Mouse (Mus musculus): ENCODE measurements around the gene Ccr1l1. TPM values are rescaled to one million over a fixed set of nuclear protein-coding genes. Genes with fewer than 3 reads are reported as not detected.

The Ccr1l1 gene
- polyA plus RNA-seq, 1 experiment from 2014 or later = not detected

DNA sequence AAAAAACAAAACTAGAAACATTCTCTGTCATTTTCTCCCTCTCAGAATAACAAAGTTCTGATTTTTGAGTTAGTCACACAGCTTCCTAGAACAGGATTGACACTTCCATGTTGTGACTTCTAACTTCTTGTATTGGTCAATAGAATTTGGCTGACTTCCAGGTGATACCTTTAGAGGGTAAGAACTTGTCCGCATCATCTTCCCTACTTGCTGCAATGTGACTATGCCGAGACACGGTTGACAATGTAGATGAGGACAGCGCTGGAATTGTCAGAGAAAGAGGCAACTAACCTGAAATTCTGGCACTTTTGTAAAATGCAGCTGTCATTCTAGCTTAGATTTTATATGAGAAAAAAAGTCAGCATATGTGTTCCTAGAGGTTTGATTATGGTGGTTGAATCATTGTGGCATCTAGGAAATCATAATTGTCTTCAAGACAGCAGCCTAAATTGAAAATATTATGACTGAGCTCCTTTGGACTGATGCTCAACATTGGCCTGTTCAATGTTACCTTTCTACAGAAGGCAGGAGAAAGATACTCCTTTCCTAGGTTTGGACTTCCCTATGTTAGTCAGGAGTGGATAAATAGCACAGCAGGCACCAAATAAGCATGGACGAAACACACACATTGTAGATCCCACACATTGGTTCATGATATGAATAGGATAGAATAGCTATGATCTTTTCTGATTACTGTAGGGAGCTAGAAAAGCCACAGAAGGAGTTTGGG is 44.3 kb downstream of the Ccr1l1 start:
- no peak for ATAC-seq (ENCODE audit: low FRiP score, low TSS enrichment)
- H3K36me3 ChIP-seq (ENCODE audit: control insufficient read depth, insufficient read depth, low read length) = no peaks in the 10 kb centered on the region
- H3K4me1 ChIP-seq (ENCODE audit: control insufficient read depth, insufficient read depth, low read length) = no peaks in the 10 kb centered on the region
- no peaks in the 10 kb centered on the region for H3K27me3 ChIP-seq (ENCODE audit: control insufficient read depth, insufficient read depth, low read length)
- no peak overlapping the region for H3K9ac ChIP-seq (ENCODE audit: low read depth, low read length)
- no peak overlapping the region for H3K4me2 ChIP-seq (replicated peaks; ENCODE audit: low read depth, low read length)
- no peak overlapping the region for H3K4me3 ChIP-seq (ENCODE audit: low read length)
- WGBS = 95% methylated on average over 5 of the region's 5 CpGs
- H3K27ac ChIP-seq (ENCODE audit: low read depth, low read length) = no peak overlapping the region
- H3K9me3 ChIP-seq (ENCODE audit: control insufficient read depth, low read length) = no peaks in the 10 kb centered on the region

DNA sequence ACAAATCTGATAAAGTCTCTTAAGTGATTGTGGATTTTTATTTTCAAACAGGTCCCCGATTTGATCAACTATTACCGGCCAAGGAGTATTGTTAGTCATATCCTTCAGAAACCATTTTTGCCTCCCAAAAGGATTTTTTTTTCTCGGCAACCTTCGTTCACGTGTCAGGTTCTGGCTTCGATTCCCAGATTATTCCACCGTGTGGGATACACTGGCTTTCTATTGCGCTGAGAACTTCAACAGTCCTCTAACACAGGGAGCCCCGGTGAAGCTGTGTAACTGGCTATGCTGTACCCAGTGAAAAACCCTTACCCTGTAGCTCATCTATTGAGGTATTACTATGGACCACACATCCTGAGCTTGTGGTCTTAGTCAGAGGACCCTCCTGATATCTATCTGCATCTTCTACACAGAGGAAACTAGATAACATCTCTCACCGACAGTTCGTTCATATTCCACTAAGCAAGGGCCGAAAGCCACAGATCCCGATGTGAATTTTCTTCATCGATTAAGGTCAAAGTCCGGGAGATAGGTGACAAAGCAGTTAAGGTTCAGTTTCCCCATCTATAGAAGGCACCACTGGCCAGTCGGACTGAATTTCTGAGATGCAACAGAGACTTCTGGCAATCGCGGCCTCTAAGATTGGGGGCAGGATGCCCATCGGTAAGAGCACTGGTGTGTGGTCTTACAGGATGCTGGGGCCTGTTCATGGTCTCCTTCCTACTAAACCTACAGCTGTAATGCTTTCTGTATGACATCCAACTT is 45.1 kb downstream of the Ccr1l1 start:
- Histone ChIP-seq H3K9ac (ENCODE audit: low read depth, low read length) (no peak overlapping the region), H3K4me2 (replicated peaks; ENCODE audit: low read depth, low read length) (no peak overlapping the region), H3K9me3 (ENCODE audit: control insufficient read depth, low read length) (no peaks in the 10 kb centered on the region), H3K27me3 (ENCODE audit: control insufficient read depth, insufficient read depth, low read length) (no peaks in the 10 kb centered on the region), H3K27ac (ENCODE audit: low read depth, low read length) (no peak overlapping the region), H3K36me3 (ENCODE audit: control insufficient read depth, insufficient read depth, low read length) (no peaks in the 10 kb centered on the region), H3K4me3 (ENCODE audit: low read length) (no peak overlapping the region), H3K4me1 (ENCODE audit: control insufficient read depth, insufficient read depth, low read length) (no peaks in the 10 kb centered on the region)
- ATAC-seq (ENCODE audit: low FRiP score, low TSS enrichment) = no peak
- WGBS = 91% methylated on average over 19 of the region's 19 CpGs

DNA sequence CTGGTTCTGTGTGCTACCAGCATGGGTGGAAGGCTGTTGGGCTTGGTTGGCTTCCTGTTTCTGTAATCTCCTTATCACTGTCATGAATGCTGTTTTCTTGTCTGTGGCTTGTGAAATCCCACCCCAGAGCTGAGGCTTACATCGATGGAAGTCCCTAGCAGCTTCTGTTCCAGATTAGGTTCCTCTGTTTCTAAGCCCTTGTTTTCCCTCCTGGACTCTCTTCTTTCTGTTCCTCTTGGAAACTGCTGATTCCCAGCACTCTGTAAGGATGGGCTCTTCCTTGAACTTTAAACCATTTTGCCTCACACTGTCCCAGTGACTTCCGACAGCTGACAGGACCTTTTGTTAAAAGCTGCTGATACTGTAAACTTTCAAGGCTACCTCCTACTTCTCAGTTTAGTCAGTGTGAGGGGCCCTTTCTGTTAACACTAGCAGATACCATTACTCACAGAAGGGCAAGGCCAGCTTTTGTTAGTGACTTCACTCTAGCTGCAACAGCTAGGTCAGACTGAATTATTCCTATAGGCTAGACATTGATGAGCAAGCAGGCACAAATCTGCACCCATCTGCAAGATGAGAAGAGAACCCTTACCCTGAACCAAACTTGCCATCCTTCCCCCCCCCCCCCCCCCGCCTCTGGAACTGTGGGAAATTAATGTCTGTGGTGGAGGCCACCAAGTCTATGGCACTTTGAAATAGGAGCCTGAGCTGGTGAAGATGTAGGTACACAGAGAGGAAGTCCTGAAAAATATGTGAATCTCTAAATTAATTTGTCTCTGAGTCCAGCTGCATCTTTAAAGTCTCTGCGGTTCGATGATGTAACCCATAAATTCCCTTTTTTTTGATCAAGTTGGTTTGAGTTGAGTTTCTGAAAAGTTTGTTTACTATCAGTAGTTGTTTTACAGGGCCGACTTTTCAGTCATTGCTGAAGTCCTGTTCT is 46.2 kb downstream of the Ccr1l1 start:
- Histone ChIP-seq H3K4me2 (replicated peaks; ENCODE audit: low read depth, low read length) (no peak overlapping the region), H3K4me3 (ENCODE audit: low read length) (no peak overlapping the region), H3K4me1 (ENCODE audit: control insufficient read depth, insufficient read depth, low read length) (no peaks in the 10 kb centered on the region), H3K9ac (ENCODE audit: low read depth, low read length) (no peak overlapping the region), H3K27me3 (ENCODE audit: control insufficient read depth, insufficient read depth, low read length) (no peaks in the 10 kb centered on the region), H3K36me3 (ENCODE audit: control insufficient read depth, insufficient read depth, low read length) (no peaks in the 10 kb centered on the region), H3K9me3 (ENCODE audit: control insufficient read depth, low read length) (no peaks in the 10 kb centered on the region), H3K27ac (ENCODE audit: low read depth, low read length) (no peak overlapping the region)
- 66% methylated on average over 6 of the region's 6 CpGs for WGBS
- no peak for ATAC-seq (ENCODE audit: low FRiP score, low TSS enrichment)

DNA sequence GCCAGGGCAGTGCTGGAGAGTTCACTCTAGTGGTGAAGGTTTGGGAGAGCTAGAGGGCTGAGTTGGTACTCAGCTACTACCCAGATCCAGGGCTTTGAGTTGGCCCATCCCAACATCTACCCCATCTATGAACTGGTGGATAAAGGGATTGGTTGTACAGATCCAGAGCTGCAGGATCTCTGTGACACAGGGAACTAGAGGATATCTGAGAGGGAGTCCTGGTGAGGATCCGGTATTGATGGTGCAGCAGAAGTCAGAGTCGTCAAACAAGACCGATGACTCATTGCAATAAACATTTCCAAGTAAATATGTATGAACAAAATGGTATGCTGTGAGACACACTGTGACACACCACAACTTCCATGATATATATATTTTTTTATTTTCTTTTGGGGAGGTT is 47.3 kb downstream of the Ccr1l1 start:
- Histone ChIP-seq H3K27ac (ENCODE audit: low read depth, low read length) (no peak overlapping the region), H3K4me2 (replicated peaks; ENCODE audit: low read depth, low read length) (no peak overlapping the region), H3K4me3 (ENCODE audit: low read length) (no peak overlapping the region), H3K9ac (ENCODE audit: low read depth, low read length) (no peak overlapping the region), H3K4me1 (ENCODE audit: control insufficient read depth, insufficient read depth, low read length) (no peaks in the 10 kb centered on the region), H3K27me3 (ENCODE audit: control insufficient read depth, insufficient read depth, low read length) (no peaks in the 10 kb centered on the region), H3K36me3 (ENCODE audit: control insufficient read depth, insufficient read depth, low read length) (no peaks in the 10 kb centered on the region), H3K9me3 (ENCODE audit: control insufficient read depth, low read length) (no peaks in the 10 kb centered on the region)
- no peak for ATAC-seq (ENCODE audit: low FRiP score, low TSS enrichment)
- WGBS = 91% methylated on average over 3 of the region's 3 CpGs

DNA sequence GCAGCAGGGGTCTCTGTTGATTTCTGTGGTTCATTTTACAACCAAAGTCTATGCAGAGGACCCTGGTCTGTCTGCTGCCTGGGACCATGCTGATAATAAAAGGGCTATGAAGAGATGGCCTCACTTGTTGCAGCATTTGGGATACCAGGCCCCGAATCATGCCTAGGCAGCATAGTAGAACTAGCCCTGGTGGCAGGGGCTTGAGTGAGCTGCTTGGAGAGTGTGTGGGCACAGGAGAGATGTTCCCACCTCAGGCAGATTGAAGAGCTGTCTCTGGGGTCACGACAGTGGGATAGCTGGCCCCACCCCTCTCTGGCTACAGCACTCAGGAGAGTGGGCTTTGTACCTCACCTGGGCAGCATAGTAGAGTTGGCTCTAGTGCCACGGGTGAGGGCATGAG is 47.7 kb downstream of the Ccr1l1 start:
- 77% methylated on average over 3 of the region's 3 CpGs for WGBS
- H3K9ac ChIP-seq (ENCODE audit: low read depth, low read length) = no peak overlapping the region
- no peaks in the 10 kb centered on the region for H3K36me3 ChIP-seq (ENCODE audit: control insufficient read depth, insufficient read depth, low read length)
- no peaks in the 10 kb centered on the region for H3K27me3 ChIP-seq (ENCODE audit: control insufficient read depth, insufficient read depth, low read length)
- H3K9me3 ChIP-seq (ENCODE audit: control insufficient read depth, low read length) = no peaks in the 10 kb centered on the region
- no peak overlapping the region for H3K4me2 ChIP-seq (replicated peaks; ENCODE audit: low read depth, low read length)
- no peak overlapping the region for H3K4me3 ChIP-seq (ENCODE audit: low read length)
- no peak for ATAC-seq (ENCODE audit: low FRiP score, low TSS enrichment)
- H3K27ac ChIP-seq (ENCODE audit: low read depth, low read length) = no peak overlapping the region
- no peaks in the 10 kb centered on the region for H3K4me1 ChIP-seq (ENCODE audit: control insufficient read depth, insufficient read depth, low read length)

DNA sequence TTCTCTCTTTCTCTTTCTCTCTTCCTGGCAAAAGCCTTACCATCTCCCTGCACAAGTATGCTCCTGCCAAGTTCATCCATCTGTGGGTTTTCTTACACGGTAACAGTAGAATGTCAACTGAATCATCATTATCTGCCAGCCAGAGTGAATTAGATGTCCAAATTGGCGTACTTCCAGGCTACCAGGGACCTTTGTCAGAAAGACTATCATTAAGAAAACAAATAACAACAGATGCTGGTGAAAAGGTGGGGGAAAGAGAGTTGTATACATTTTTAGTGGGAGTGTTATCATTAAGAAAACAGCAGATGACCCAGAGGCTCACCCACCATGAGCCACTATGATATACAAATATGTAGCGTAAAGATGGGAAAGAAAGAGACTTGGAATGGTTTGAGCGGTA is 48.3 kb downstream of the Ccr1l1 start:
- Histone ChIP-seq H3K36me3 (ENCODE audit: control insufficient read depth, insufficient read depth, low read length) (no peaks in the 10 kb centered on the region), H3K4me3 (ENCODE audit: low read length) (no peak overlapping the region), H3K4me1 (ENCODE audit: control insufficient read depth, insufficient read depth, low read length) (no peaks in the 10 kb centered on the region), H3K9ac (ENCODE audit: low read depth, low read length) (no peak overlapping the region), H3K27me3 (ENCODE audit: control insufficient read depth, insufficient read depth, low read length) (no peaks in the 10 kb centered on the region), H3K4me2 (replicated peaks; ENCODE audit: low read depth, low read length) (no peak overlapping the region), H3K9me3 (ENCODE audit: control insufficient read depth, low read length) (no peaks in the 10 kb centered on the region), H3K27ac (ENCODE audit: low read depth, low read length) (no peak overlapping the region)
- no peak for ATAC-seq (ENCODE audit: low FRiP score, low TSS enrichment)
- WGBS = 76% methylated on average over 4 of the region's 4 CpGs

DNA sequence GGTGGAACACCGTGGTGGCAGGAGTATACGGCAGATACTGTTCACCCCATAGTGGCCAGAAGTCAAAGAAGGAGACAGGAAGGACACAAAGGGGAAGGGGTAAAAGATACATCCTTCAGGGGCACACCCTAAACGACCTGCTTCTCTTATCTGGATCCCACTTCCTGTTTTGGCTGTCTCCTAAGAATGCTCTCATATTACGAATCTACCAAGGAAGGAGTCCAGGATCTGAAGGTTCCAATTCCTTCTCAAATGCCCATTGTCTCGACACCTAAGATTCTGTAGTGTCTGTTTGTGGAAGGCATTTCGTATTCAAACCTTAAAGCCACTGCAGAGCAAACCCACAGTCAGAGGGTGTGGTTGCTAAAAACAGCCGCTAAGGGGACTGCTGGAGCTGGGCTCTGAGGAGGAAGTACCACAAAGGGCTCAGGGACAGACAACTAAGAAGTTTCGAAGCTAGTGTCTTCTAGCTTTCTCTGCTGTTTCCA is 49.4 kb downstream of the Ccr1l1 start:
- Histone ChIP-seq H3K9ac (ENCODE audit: low read depth, low read length) (no peak overlapping the region), H3K27ac (ENCODE audit: low read depth, low read length) (no peak overlapping the region), H3K36me3 (ENCODE audit: control insufficient read depth, insufficient read depth, low read length) (no peaks in the 10 kb centered on the region), H3K27me3 (ENCODE audit: control insufficient read depth, insufficient read depth, low read length) (no peaks in the 10 kb centered on the region), H3K4me3 (ENCODE audit: low read length) (no peak overlapping the region), H3K9me3 (ENCODE audit: control insufficient read depth, low read length) (no peaks in the 10 kb centered on the region), H3K4me1 (ENCODE audit: control insufficient read depth, insufficient read depth, low read length) (no peaks in the 10 kb centered on the region), H3K4me2 (replicated peaks; ENCODE audit: low read depth, low read length) (no peak overlapping the region)
- 29% methylated on average over 8 of the region's 8 CpGs for WGBS
- ATAC-seq (ENCODE audit: low FRiP score, low TSS enrichment) = no peak

DNA sequence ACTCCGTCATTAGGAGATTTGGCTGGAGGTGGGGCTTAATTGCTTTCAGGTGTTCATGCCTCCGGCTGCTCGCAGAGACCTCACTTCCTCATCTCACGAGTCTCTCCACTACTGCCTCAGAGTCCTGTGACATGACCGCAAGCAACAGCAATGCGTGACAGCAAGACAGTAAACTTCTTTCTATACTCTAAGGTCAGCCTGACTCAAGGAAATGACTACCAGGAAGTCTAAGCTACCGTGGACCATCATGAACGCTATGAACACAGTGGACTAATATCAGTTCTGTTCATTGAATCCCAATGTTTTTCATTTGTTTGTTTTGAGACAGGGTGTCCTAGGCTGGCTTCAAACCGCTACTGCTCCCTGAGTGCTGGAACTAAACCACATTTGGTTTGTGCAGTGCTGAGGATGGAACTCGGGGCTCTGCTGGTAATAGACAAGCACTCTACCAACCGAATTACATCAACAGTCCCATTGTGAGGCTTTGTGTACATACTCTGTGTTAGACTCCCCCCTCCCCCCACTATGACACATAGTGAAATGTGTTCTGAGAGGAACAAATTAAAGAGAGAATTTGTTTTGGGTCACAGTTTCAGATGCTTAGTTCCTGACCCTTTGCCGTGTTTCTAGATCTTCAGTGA is 50.0 kb downstream of the Ccr1l1 start:
- no peak overlapping the region for H3K27ac ChIP-seq (ENCODE audit: low read depth, low read length)
- H3K4me2 ChIP-seq (replicated peaks; ENCODE audit: low read depth, low read length) = no peak overlapping the region
- WGBS = 67% methylated on average over 12 of the region's 12 CpGs
- H3K27me3 ChIP-seq (ENCODE audit: control insufficient read depth, insufficient read depth, low read length) = no peaks in the 10 kb centered on the region
- H3K36me3 ChIP-seq (ENCODE audit: control insufficient read depth, insufficient read depth, low read length) = no peaks in the 10 kb centered on the region
- H3K9me3 ChIP-seq (ENCODE audit: control insufficient read depth, low read length) = no peaks in the 10 kb centered on the region
- no peak overlapping the region for H3K4me3 ChIP-seq (ENCODE audit: low read length)
- H3K9ac ChIP-seq (ENCODE audit: low read depth, low read length) = no peak overlapping the region
- no peaks in the 10 kb centered on the region for H3K4me1 ChIP-seq (ENCODE audit: control insufficient read depth, insufficient read depth, low read length)
- no peak for ATAC-seq (ENCODE audit: low FRiP score, low TSS enrichment)
